Mouse (Mus musculus) liver, adult 2 months (tissue): ENCODE results near the gene Xrcc3. TPM values are rescaled to one million over a fixed set of nuclear protein-coding genes. Genes with fewer than 3 reads are reported as not detected.

Experiments
- DNase-seq: peaks from one replicate; pipeline ENCODE4 v3.0.0-alpha.2; 2011; ENCODE audit warnings: low read depth, low spot score; ENCODE audit errors: extremely low read depth
- H3K27ac ChIP-seq: fragments of 200-500 bp; replicated peaks from 2 replicates; pipeline ENCODE4 v1.5.1; 2012; ENCODE audit warnings: low read depth, mild to moderate bottlenecking, control low read depth, inconsistent platforms, low read length; ENCODE audit not compliant: insufficient read depth
- H3K27me3 ChIP-seq: fragments of 200-500 bp; 2 replicates; pipeline ENCODE4 v1.6.1; 2012; ENCODE audit warnings: mild to moderate bottlenecking, moderate library complexity, low read length, inconsistent platforms; ENCODE audit not compliant: control insufficient read depth, insufficient read depth
- H3K36me3 ChIP-seq: fragments of 200-500 bp; 2 replicates; pipeline ENCODE4 v1.6.1; 2012; ENCODE audit warnings: low read length, inconsistent platforms; ENCODE audit not compliant: control insufficient read depth, insufficient read depth
- H3K4me1 ChIP-seq: fragments of 200-500 bp; 2 replicates; pipeline ENCODE4 v1.6.1; 2011; ENCODE audit warnings: low read length; ENCODE audit not compliant: control insufficient read depth, insufficient read depth
- H3K4me3 ChIP-seq: fragments of 200-500 bp; 2 replicates; pipeline ENCODE4 v1.5.1; 2011; ENCODE audit warnings: low read depth, mild to moderate bottlenecking, control low read depth, low read length, moderate library complexity; ENCODE audit not compliant: insufficient read depth
- H3K79me2 ChIP-seq: fragments of 200-500 bp; 2 replicates; pipeline ENCODE4 v1.6.1; 2012; ENCODE audit warnings: inconsistent platforms, mild to moderate bottlenecking, low read length, moderate library complexity; ENCODE audit not compliant: control insufficient read depth, insufficient read depth
- H3K9ac ChIP-seq: fragments of 200-500 bp; 2 replicates; pipeline ENCODE4 v1.6.1; 2012; ENCODE audit warnings: low read depth, mild to moderate bottlenecking, control low read depth, inconsistent platforms, low read length
- CTCF ChIP-seq: fragments of 200-500 bp; IDR thresholded peaks from 2 replicates; pipeline ENCODE4 v1.5.1; 2011; ENCODE audit warnings: low read depth, low read length, control low read depth
- POLR2A ChIP-seq: fragments of 200-500 bp; IDR thresholded peaks from 2 replicates; pipeline ENCODE4 v1.6.1; 2011; ENCODE audit warnings: low read length, control low read depth; ENCODE audit not compliant: insufficient read depth; ENCODE audit errors: extremely low read depth
- WGBS: fragments of 180-500 bp; shearing (Covaris S2); methylation state at CpG from one replicate; pipeline ENCODE4 v1.1.7; 2018; 5-methylcytosine and 5-hydroxymethylcytosine counted together
- polyA plus RNA-seq: library from polyadenylated mRNA; depleted of rRNA; stranded (reverse); fragments of >200 nt; gene quantifications from 2 replicates; pipeline ENCODE4 v1.2.3, GENCODE M21; 2012; rRNA removed
- total RNA-seq: library from RNA; depleted of rRNA; stranded (reverse); fragments of >200 nt; gene quantifications from 2 replicates; pipeline ENCODE4 v1.2.3, GENCODE M21; 2014; rRNA removed

Xrcc3 gene
- total and polyA plus RNA-seq, 2 experiments = 1.1 to 4.4 TPM

GRCm38 (mm10) chr12:111756082-111756697 lies 57.5 kb downstream of the Xrcc3 start:
- H3K27ac ChIP-seq = no peak overlapping the region
- peak; percentile 45 for DNase-seq

GRCm38 (mm10) chr12:111755231-111755630 lies 58.4 kb downstream of the Xrcc3 start:
- Histone ChIP-seq H3K27ac (no peak overlapping the region), H3K79me2 (peaks cover 18% of the 10 kb centered on the region), H3K36me3 (no peaks in the 10 kb centered on the region), H3K4me1 (peaks cover 4% of the 10 kb centered on the region; the same call in 1 of the 2 replicates), H3K4me3 (no peak overlapping the region), H3K27me3 (no peaks in the 10 kb centered on the region), H3K9ac (no peak overlapping the region)
- TF ChIP-seq CTCF (no peak), POLR2A (no peak)
- WGBS = 65% methylated on average over 2 of the region's 2 CpGs
- no peak for DNase-seq

More at GRCm38 (mm10) chr12:111756082-111756697, 57.5 kb downstream of the Xrcc3 start:
- no peaks in the 10 kb centered on the region for H3K27me3 ChIP-seq
- TF ChIP-seq CTCF (no peak), POLR2A (no peak)
- H3K4me1 ChIP-seq = peaks cover 4% of the 10 kb centered on the region; the same call in 1 of the 2 replicates
- H3K79me2 ChIP-seq = peaks cover 26% of the 10 kb centered on the region
- no peaks in the 10 kb centered on the region for H3K36me3 ChIP-seq
- H3K9ac ChIP-seq = no peak overlapping the region
- no peak overlapping the region for H3K4me3 ChIP-seq
- 22% methylated on average over 4 of the region's 4 CpGs for WGBS

- no peak overlapping the region for H3K4me3 ChIP-seq
- no peak overlapping the region for H3K27ac ChIP-seq
- TF ChIP-seq CTCF = no peak
- no peak for TF ChIP-seq POLR2A
- DNase-seq = no peak
- H3K4me1 ChIP-seq = peaks cover 4% of the 10 kb centered on the region; the same call in 1 of the 2 replicates
- no peak overlapping the region for H3K9ac ChIP-seq
- no peaks in the 10 kb centered on the region for H3K27me3 ChIP-seq
- peaks cover 16% of the 10 kb centered on the region for H3K79me2 ChIP-seq
- H3K36me3 ChIP-seq = no peaks in the 10 kb centered on the region
Measured at GRCm38 (mm10) chr12:111754710-111755109, 59.0 kb downstream of the Xrcc3 start.

- H3K9ac ChIP-seq = no peak overlapping the region
- TF ChIP-seq POLR2A = no peak
- TF ChIP-seq CTCF = no peak
- H3K36me3 ChIP-seq = no peaks in the 10 kb centered on the region
- H3K4me3 ChIP-seq = no peak overlapping the region
- 75% methylated on average over 9 of the region's 9 CpGs for WGBS
- no peak for DNase-seq
- H3K4me1 ChIP-seq = no peaks in the 10 kb centered on the region; the same call in 1 of the 2 replicates
- H3K27ac ChIP-seq = no peak overlapping the region
- no peaks in the 10 kb centered on the region for H3K27me3 ChIP-seq
- H3K79me2 ChIP-seq = peaks cover 2% of the 10 kb centered on the region
Measured at GRCm38 (mm10) chr12:111753347-111753746, 60.3 kb downstream of the Xrcc3 start.

Other genes with a start within 250 kb of the Xrcc3 start
- 26.4 and 30.9 TPM in 2 replicates for gene Mark3, start 239.3 kb downstream of the Xrcc3 start, total RNA-seq
- 14.3 and 15.9 TPM in 2 replicates for gene Mark3, start 239.3 kb downstream of the Xrcc3 start, polyA plus RNA-seq
- 9.7 and 9.9 TPM in 2 replicates for gene Ckb, start 141.5 kb downstream of the Xrcc3 start, total RNA-seq
- 15.3 and 17.8 TPM in 2 replicates for gene Ckb, start 141.5 kb downstream of the Xrcc3 start, polyA plus RNA-seq
- 2.3 and 5.3 TPM in 2 replicates for gene Trmt61a, start 135.8 kb downstream of the Xrcc3 start, total RNA-seq
- gene Trmt61a, start 135.8 kb downstream of the Xrcc3 start, polyA plus RNA-seq = 17.9 and 33.1 TPM in 2 replicates
- 9.5 and 10.1 TPM in 2 replicates for gene Bag5, start 100.6 kb downstream of the Xrcc3 start, total RNA-seq
- gene Bag5, start 100.6 kb downstream of the Xrcc3 start, polyA plus RNA-seq = 6.7 and 7.7 TPM in 2 replicates
- 21.3 and 24.3 TPM in 2 replicates for gene Apopt1, start 100.6 kb downstream of the Xrcc3 start, total RNA-seq
- 58.2 and 78.4 TPM in 2 replicates for gene Apopt1, start 100.6 kb downstream of the Xrcc3 start, polyA plus RNA-seq
- 15.3 and 18.8 TPM in 2 replicates for gene Klc1, start 55.0 kb downstream of the Xrcc3 start, total RNA-seq
- gene Klc1, start 55.0 kb downstream of the Xrcc3 start, polyA plus RNA-seq = 11.7 and 17.4 TPM in 2 replicates
- 63.3 and 75.6 TPM in 2 replicates for gene Zfyve21, start 297 bp upstream of the Xrcc3 start, total RNA-seq
- gene Zfyve21, start 297 bp upstream of the Xrcc3 start, polyA plus RNA-seq = 65.5 and 72.8 TPM in 2 replicates
- gene Ppp1r13b, start 94.2 kb upstream of the Xrcc3 start, total RNA-seq = 2.9 and 4.2 TPM in 2 replicates
- gene Ppp1r13b, start 94.2 kb upstream of the Xrcc3 start, polyA plus RNA-seq = 4.5 and 5.4 TPM in 2 replicates
- 336 and 444 TPM in 2 replicates for gene Atp5mpl, start 153.1 kb upstream of the Xrcc3 start, total RNA-seq
- gene Atp5mpl, start 153.1 kb upstream of the Xrcc3 start, polyA plus RNA-seq = 23.8 and 26.3 TPM in 2 replicates
- gene Tdrd9, start 157.7 kb upstream of the Xrcc3 start, total RNA-seq = not detected in 2 replicates
- not detected in 2 replicates for gene Tdrd9, start 157.7 kb upstream of the Xrcc3 start, polyA plus RNA-seq
- not detected in 2 replicates for gene Rd3l, start 167.4 kb upstream of the Xrcc3 start, total RNA-seq
- gene Rd3l, start 167.4 kb upstream of the Xrcc3 start, polyA plus RNA-seq = not detected in 2 replicates